Mouse (Mus musculus) MEL (cell line): ENCODE measurements around the gene Fyttd1. TPM values are rescaled to one million over a fixed set of nuclear protein-coding genes. Genes with fewer than 3 reads are reported as not detected.

Experiments used
- DNase-seq: peaks from one replicate; pipeline ENCODE4 v3.0.0; 2011; ENCODE audit warnings: low read depth, low spot score
- H3K27ac ChIP-seq: 2 replicates; pipeline ENCODE4 v1.5.1; 2012; ENCODE audit warnings: low read depth, mild to moderate bottlenecking, control low read depth, low read length, moderate library complexity; ENCODE audit not compliant: control insufficient read depth
- H3K27me3 ChIP-seq, 2 experiments: fragments of 150-350 bp in 1 of 2; sonication (generic) in 1 of 2; 2 replicates each; pipeline ENCODE4 v1.6.1; 2012; ENCODE audit warnings: low read length in 2 of 2, mild to moderate bottlenecking in 2 of 2, improper control_type of control experiment in 1 of 2, moderate library complexity in 1 of 2; ENCODE audit not compliant: insufficient read depth in 2 of 2, control insufficient read depth in 1 of 2
- H3K36me3 ChIP-seq, 2 experiments: 2 replicates each; pipeline ENCODE4 v1.6.1; 2012 to 2014; ENCODE audit warnings: low read length in 2 of 2, improper control_type of control experiment in 1 of 2, inconsistent platforms in 1 of 2, mild to moderate bottlenecking in 1 of 2; ENCODE audit not compliant: insufficient read depth in 2 of 2, control insufficient read depth in 1 of 2
- H3K4me1 ChIP-seq, 2 experiments: fragments of 150-350 bp in 1 of 2; sonication (generic) in 1 of 2; 2 replicates each; pipeline ENCODE4 v1.6.1; 2012; ENCODE audit warnings: low read length in 2 of 2, improper control_type of control experiment in 1 of 2, mild to moderate bottlenecking in 1 of 2; ENCODE audit not compliant: insufficient read depth in 2 of 2, control insufficient read depth in 1 of 2
- H3K4me3 ChIP-seq, 2 experiments: fragments of 150-350 bp in 1 of 2; sonication (generic) in 1 of 2; 2 replicates each; pipeline ENCODE4 v1.5.1; 2012; ENCODE audit warnings: low read depth in 2 of 2, low read length in 2 of 2, mild to moderate bottlenecking in 2 of 2, moderate library complexity in 2 of 2, control low read depth in 1 of 2, improper control_type of control experiment in 1 of 2; ENCODE audit not compliant: control insufficient read depth in 1 of 2, insufficient read depth in 1 of 2
- H3K79me2 ChIP-seq: 2 replicates; pipeline ENCODE4 v1.6.1; 2012; ENCODE audit warnings: mild to moderate bottlenecking, low read length, moderate library complexity; ENCODE audit not compliant: control insufficient read depth, poor library complexity, insufficient read depth
- H3K9ac ChIP-seq: 2 replicates; pipeline ENCODE4 v1.6.1; 2012; ENCODE audit warnings: low read depth, mild to moderate bottlenecking, control low read depth, low read length, moderate library complexity; ENCODE audit not compliant: control insufficient read depth, poor library complexity, severe bottlenecking
- H3K9me3 ChIP-seq: fragments of 150-350 bp; sonication (generic); replicated peaks from 2 replicates; pipeline ENCODE4 v1.6.1; 2012; ENCODE audit warnings: mild to moderate bottlenecking, low read length, improper control_type of control experiment, moderate library complexity; ENCODE audit not compliant: insufficient read depth
- CHD1 ChIP-seq: IDR thresholded peaks from 2 replicates; pipeline ENCODE4 v1.6.1; 2012; ENCODE audit warnings: low read depth, mild to moderate bottlenecking, inconsistent platforms, low read length, improper control_type of control experiment
- CHD2 ChIP-seq: IDR thresholded peaks from 2 replicates; pipeline ENCODE4 v1.6.1; 2011; ENCODE audit warnings: low read length, improper control_type of control experiment
- CTCF ChIP-seq, 3 experiments: IDR thresholded peaks in 2 of 3; conservative IDR thresholded peaks in 1 of 3; 2 replicates each; pipeline ENCODE4 v1.5.1; 2011 to 2012; ENCODE audit warnings: low read length in 3 of 3, low read depth in 2 of 3, mild to moderate bottlenecking in 2 of 3, improper control_type of control experiment in 1 of 3, inconsistent platforms in 1 of 3, mixed read lengths in 1 of 3, moderate library complexity in 1 of 3; ENCODE audit not compliant: control insufficient read depth in 1 of 3, insufficient read depth in 1 of 3, poor library complexity in 1 of 3, severe bottlenecking in 1 of 3
- E2F4 ChIP-seq: IDR thresholded peaks from 2 replicates; pipeline ENCODE4 v1.6.1; 2011; ENCODE audit warnings: low read depth, low read length, improper control_type of control experiment, borderline replicate concordance
- ELF1 ChIP-seq: IDR thresholded peaks from 2 replicates; pipeline ENCODE4 v1.6.1; 2014; ENCODE audit warnings: low read depth, mild to moderate bottlenecking, inconsistent platforms, low read length, improper control_type of control experiment, moderate library complexity
- EP300 ChIP-seq, 2 experiments: IDR thresholded peaks; 2 replicates each; pipeline ENCODE4 v1.6.1; 2011; ENCODE audit warnings: improper control_type of control experiment in 2 of 2, low read length in 2 of 2, low read depth in 1 of 2, mild to moderate bottlenecking in 1 of 2
- ETS1 ChIP-seq: IDR thresholded peaks from 2 replicates; pipeline ENCODE4 v1.6.1; 2012; ENCODE audit warnings: low read depth, mild to moderate bottlenecking, inconsistent platforms, low read length, improper control_type of control experiment, moderate library complexity
- GABPA ChIP-seq: IDR thresholded peaks from 2 replicates; pipeline ENCODE4 v1.6.1; 2012; ENCODE audit warnings: low read depth, mild to moderate bottlenecking, inconsistent platforms, low read length, improper control_type of control experiment, moderate library complexity
- GATA1 ChIP-seq: IDR thresholded peaks from 2 replicates; pipeline ENCODE4 v1.6.1; 2011; ENCODE audit warnings: low read depth, low read length, improper control_type of control experiment
- HCFC1 ChIP-seq: IDR thresholded peaks from 2 replicates; pipeline ENCODE4 v1.6.1; 2012; ENCODE audit warnings: low read depth, mild to moderate bottlenecking, inconsistent platforms, low read length, improper control_type of control experiment, moderate library complexity
- JUND ChIP-seq: IDR thresholded peaks from 2 replicates; pipeline ENCODE4 v1.6.1; 2011; ENCODE audit warnings: low read depth, mild to moderate bottlenecking, improper control_type of control experiment, low read length
- KAT2A ChIP-seq: conservative IDR thresholded peaks from 2 replicates; pipeline ENCODE4 v1.6.1; 2012; ENCODE audit warnings: low read depth, low read length, improper control_type of control experiment, inconsistent platforms
- MAFK ChIP-seq: IDR thresholded peaks from 2 replicates; pipeline ENCODE4 v1.6.1; 2011; ENCODE audit warnings: low read depth, mild to moderate bottlenecking, low read length, improper control_type of control experiment, borderline replicate concordance
- MAX ChIP-seq: IDR thresholded peaks from 2 replicates; pipeline ENCODE4 v1.6.1; 2011; ENCODE audit warnings: low read length, improper control_type of control experiment
- MAZ ChIP-seq: IDR thresholded peaks from 2 replicates; pipeline ENCODE4 v1.6.1; 2012; ENCODE audit warnings: low read depth, mild to moderate bottlenecking, inconsistent platforms, low read length, improper control_type of control experiment
- MXI1 ChIP-seq: IDR thresholded peaks from 2 replicates; pipeline ENCODE4 v1.6.1; 2011; ENCODE audit warnings: mild to moderate bottlenecking, low read depth, low read length, improper control_type of control experiment
- MYB ChIP-seq: IDR thresholded peaks from 2 replicates; pipeline ENCODE4 v1.6.1; 2011; ENCODE audit warnings: mild to moderate bottlenecking, low read depth, low read length, improper control_type of control experiment
- MYC ChIP-seq: IDR thresholded peaks from 2 replicates; pipeline ENCODE4 v1.6.1; 2011; ENCODE audit warnings: low read depth, mild to moderate bottlenecking, low read length, improper control_type of control experiment, moderate library complexity
- NELFE ChIP-seq: IDR thresholded peaks from 2 replicates; pipeline ENCODE4 v1.6.1; 2011; ENCODE audit warnings: low read depth, low read length, improper control_type of control experiment
- NRF1 ChIP-seq: IDR thresholded peaks from 2 replicates; pipeline ENCODE4 v1.6.1; 2014; ENCODE audit warnings: low read depth, mild to moderate bottlenecking, inconsistent platforms, low read length, improper control_type of control experiment, moderate library complexity; ENCODE audit not compliant: poor library complexity, insufficient read depth, severe bottlenecking
- POLR2A ChIP-seq, 2 experiments: IDR thresholded peaks; 2 replicates each; pipeline ENCODE4 v1.6.1; 2011 to 2012; ENCODE audit warnings: low read length in 2 of 2, mild to moderate bottlenecking in 2 of 2, control low read depth in 1 of 2, improper control_type of control experiment in 1 of 2, low read depth in 1 of 2, moderate library complexity in 1 of 2; ENCODE audit not compliant: control insufficient read depth in 1 of 2, insufficient read depth in 1 of 2, poor library complexity in 1 of 2
- POLR2AphosphoS2 ChIP-seq: IDR thresholded peaks from 2 replicates; pipeline ENCODE4 v1.6.1; 2011; ENCODE audit warnings: low read length, improper control_type of control experiment
- POLR2AphosphoS5 ChIP-seq: IDR thresholded peaks from 2 replicates; pipeline ENCODE4 v1.6.1; 2012; ENCODE audit warnings: low read depth, borderline replicate concordance, mild to moderate bottlenecking, inconsistent platforms, low read length, moderate library complexity, mixed read lengths
- RAD21 ChIP-seq: IDR thresholded peaks from 2 replicates; pipeline ENCODE4 v1.6.1; 2011; ENCODE audit warnings: mild to moderate bottlenecking, low read depth, low read length, improper control_type of control experiment
- RCOR1 ChIP-seq: IDR thresholded peaks from 2 replicates; pipeline ENCODE4 v1.6.1; 2012; ENCODE audit warnings: low read depth, mild to moderate bottlenecking, inconsistent platforms, low read length, improper control_type of control experiment
- SIN3A ChIP-seq: IDR thresholded peaks from 2 replicates; pipeline ENCODE4 v1.6.1; 2012; ENCODE audit warnings: low read length, improper control_type of control experiment, inconsistent platforms
- TBP ChIP-seq: IDR thresholded peaks from 2 replicates; pipeline ENCODE4 v1.8.0; 2011; ENCODE audit warnings: low read depth, low read length, improper control_type of control experiment
- TCF12 ChIP-seq: IDR thresholded peaks from 2 replicates; pipeline ENCODE4 v1.6.1; 2014; ENCODE audit warnings: low read depth, mild to moderate bottlenecking, inconsistent platforms, low read length, improper control_type of control experiment, moderate library complexity
- UBTF ChIP-seq: IDR thresholded peaks from 2 replicates; pipeline ENCODE4 v1.6.1; 2012; ENCODE audit warnings: low read depth, mild to moderate bottlenecking, inconsistent platforms, low read length, improper control_type of control experiment, moderate library complexity, borderline replicate concordance; ENCODE audit not compliant: insufficient read depth
- USF1 ChIP-seq: IDR thresholded peaks from 2 replicates; pipeline ENCODE4 v1.6.1; 2014; ENCODE audit warnings: low read depth, mild to moderate bottlenecking, inconsistent platforms, low read length, improper control_type of control experiment, moderate library complexity
- USF2 ChIP-seq, 2 experiments: IDR thresholded peaks; 2 replicates each; pipeline ENCODE4 v1.6.1; 2011 to 2012; ENCODE audit warnings: improper control_type of control experiment in 2 of 2, low read length in 2 of 2, borderline replicate concordance in 1 of 2, inconsistent platforms in 1 of 2, low read depth in 1 of 2, mild to moderate bottlenecking in 1 of 2; ENCODE audit not compliant: insufficient read depth in 1 of 2
- ZKSCAN1 ChIP-seq: IDR thresholded peaks from 2 replicates; pipeline ENCODE4 v1.6.1; 2012; ENCODE audit warnings: low read depth, mild to moderate bottlenecking, inconsistent platforms, low read length, improper control_type of control experiment, moderate library complexity
- ZMIZ1 ChIP-seq: IDR thresholded peaks from 2 replicates; pipeline ENCODE4 v1.6.1; 2012; ENCODE audit warnings: low read depth, mild to moderate bottlenecking, inconsistent platforms, low read length, improper control_type of control experiment, moderate library complexity
- ZNF384 ChIP-seq: IDR thresholded peaks from 2 replicates; pipeline ENCODE4 v1.6.1; 2012; ENCODE audit warnings: low read depth, mild to moderate bottlenecking, inconsistent platforms, low read length, improper control_type of control experiment
- polyA plus RNA-seq, 2 experiments: library from polyadenylated mRNA; stranded (reverse) in 1 of 2; unstranded in 1 of 2; fragments of >175 nt in 1 of 2; fragments of >200 nt in 1 of 2; gene quantifications; 2 replicates each; pipeline versions ENCODE4 v1.2.1 to v1.2.4; 2012; ENCODE audit warnings: low replicate concordance in 2 of 2, low read depth in 1 of 2; ENCODE audit not compliant: insufficient read length in 2 of 2, insufficient read depth in 1 of 2, missing spikeins in 1 of 2
- total RNA-seq: library from RNA; depleted of rRNA; stranded (reverse); fragments of 300-350 nt; gene quantifications from 2 replicates; pipeline ENCODE4 v1.2.3, GENCODE M21; 2012; rRNA removed

The Fyttd1 gene
- 74.8 and 76.0 TPM in 2 replicates for total RNA-seq
- 10 to 100 TPM in 1 of 2 experiments, not detected in 1; 44.3 TPM for polyA plus RNA-seq

- Histone ChIP-seq H3K4me3 (peak within 1 kb of the TSS; percentile 78 to 81), H3K9me3 (no peaks in the 10 kb centered on the region), H3K36me3 (peaks cover 0 to 8% of the 10 kb centered on the region in 2 experiments; a peak in 2 of 4 replicates), H3K79me2 (peaks cover 22% of the 10 kb centered on the region), H3K4me1 (peaks cover 0 to 7% of the 10 kb centered on the region in 2 experiments; a peak in 3 of 4 replicates), H3K27ac (no peak within 1 kb of the TSS), H3K9ac (peak within 1 kb of the TSS; percentile 90), H3K27me3 (no peaks in the 10 kb centered on the region)
- peak; percentile 96 for DNase-seq
- TF ChIP-seq MAZ (peak; percentile 97), ZKSCAN1 (no peak), USF2 (IDR thresholded peaks at IDR 0.05; ENCODE audit: borderline replicate concordance in 1 of 2, insufficient read depth in 1 of 2, low read depth in 1 of 2, low read length in 2 of 2) (no peak), TBP (no peak), RCOR1 (no peak), GATA1 (no peak), UBTF (no peak), CHD2 (no peak), CTCF (IDR thresholded peaks at IDR 0.05 in 2 of 3, conservative IDR thresholded peaks at IDR 0.05 in 1 of 3; ENCODE audit: control insufficient read depth in 1 of 3, insufficient read depth in 1 of 3, low read depth in 2 of 3, low read length in 3 of 3, poor library complexity in 1 of 3, severe bottlenecking in 1 of 3) (peak in 2 of 3 experiments; percentile 59 to 61; a peak in 4 of 6 replicates), MYC (no peak), NRF1 (peak; percentile 88), KAT2A (no peak; the same call in 1 of the 2 replicates), ELF1 (0 out of 2 replicates have a peak, but pooled peaks have one; percentile 48), POLR2AphosphoS5 (no peak), SIN3A (peak; percentile 65), POLR2AphosphoS2 (peak; percentile 72; the same call in 1 of the 2 replicates), MAX (peak; percentile 67), MYB (no peak), ZNF384 (0 out of 2 replicates have a peak, but pooled peaks have one; percentile 28), JUND (no peak), MAFK (no peak), ZMIZ1 (peak; percentile 62; the same call in 1 of the 2 replicates), CHD1 (no peak), NELFE (peak; percentile 91), POLR2A (IDR thresholded peaks at IDR 0.05; ENCODE audit: control insufficient read depth in 1 of 2, insufficient read depth in 1 of 2, low read depth in 1 of 2, low read length in 2 of 2, poor library complexity in 1 of 2) (peak; percentile 79 to 84), RAD21 (no peak), GABPA (no peak), E2F4 (no peak), USF1 (no peak), EP300 (IDR thresholded peaks at IDR 0.05; ENCODE audit: low read depth in 1 of 2, low read length in 2 of 2) (peak in 1 of 2 experiments; percentile 48; a peak in 2 of 4 replicates), ETS1 (peak; percentile 27; the same call in 1 of the 2 replicates), MXI1 (peak; percentile 63; the same call in 1 of the 2 replicates), HCFC1 (peak; percentile 86), TCF12 (peak; percentile 69)
Observed at GRCm38 (mm10) chr16:32877343-32878156, at the start of gene Fyttd1, which contains the start of gene Rubcn. TSS of gene Fyttd1 (plus strand) at chr16:32877500. TSS of gene Rubcn (minus strand) at chr16:32877766.
